Mouse (Mus musculus): Measurements from ENCODE around the gene Rapgef1. TPM values are rescaled to one million over a fixed set of nuclear protein-coding genes. Genes with fewer than 3 reads are reported as not detected.
"Not testable (repeated sequence)": the region's sequence is repeated elsewhere in the genome, so short reads cannot be mapped to it uniquely, and the experiment has no call there.

The Rapgef1 gene
- total RNA-seq, 1 experiment: 48.5 TPM

GRCm38 (mm10) chr2:29773323-29773722 lies 153.8 kb downstream of the Rapgef1 start:
- H3K36me3 ChIP-seq (ENCODE audit: control insufficient read depth, insufficient read depth, low read length, poor library complexity, severe bottlenecking): peaks cover 17% of the 10 kb centered on the region
- in situ Hi-C loops (cut with MboI; ENCODE audit: low sequenced_read_pairs in 2 of 2, unreplicated experiment in 2 of 2): no loop called here
- TF ChIP-seq HCFC1 (IDR thresholded peaks at IDR 0.05; ENCODE audit: borderline replicate concordance, insufficient read depth, low read length) (no peak), ZNF384 (IDR thresholded peaks at IDR 0.05; ENCODE audit: low read depth, low read length) (no peak), CHD2 (IDR thresholded peaks at IDR 0.05; ENCODE audit: low read depth, low read length) (no peak), MAFK (IDR thresholded peaks at IDR 0.05; ENCODE audit: insufficient read depth, low read depth, low read length) (no peak), ZC3H11A (IDR thresholded peaks at IDR 0.05; ENCODE audit: borderline replicate concordance, low read depth, low read length) (no peak)
- peaks cover 0 to 8% of the 10 kb centered on the region in 2 experiments; a peak in 1 of 4 replicates for H3K4me1 ChIP-seq (ENCODE audit: control insufficient read depth in 2 of 2, insufficient read depth in 2 of 2, low read length in 2 of 2, poor library complexity in 1 of 2)
- no peak overlapping the region for H3K9ac ChIP-seq (ENCODE audit: insufficient read depth, low read depth, low read length, poor library complexity, severe bottlenecking)
- no peak for DNase-seq (ENCODE audit: low read depth, low spot score)
- H3K27ac ChIP-seq (ENCODE audit: insufficient read depth, low read depth, low read length, poor library complexity, severe bottlenecking): no peak overlapping the region
- H3K9me3 ChIP-seq (ENCODE audit: control insufficient read depth, insufficient read depth, low read depth, low read length): no peaks in the 10 kb centered on the region
- no peak overlapping the region for H3K4me3 ChIP-seq (ENCODE audit: insufficient read depth in 1 of 2, low read depth in 1 of 2, low read length in 2 of 2, poor library complexity in 1 of 2, severe bottlenecking in 1 of 2)

GRCm38 (mm10) chr2:29781256-29781655 lies 161.7 kb downstream of the Rapgef1 start:
- H3K9ac ChIP-seq (ENCODE audit: insufficient read depth, low read depth, low read length, poor library complexity, severe bottlenecking); H3K27ac ChIP-seq (ENCODE audit: insufficient read depth, low read depth, low read length, poor library complexity, severe bottlenecking); H3K4me3 ChIP-seq (ENCODE audit: insufficient read depth in 1 of 2, low read depth in 1 of 2, low read length in 2 of 2, poor library complexity in 1 of 2, severe bottlenecking in 1 of 2); H3K4me1 ChIP-seq (ENCODE audit: control insufficient read depth in 2 of 2, insufficient read depth in 2 of 2, low read length in 2 of 2, poor library complexity in 1 of 2); in situ Hi-C loops (cut with MboI; ENCODE audit: low sequenced_read_pairs in 2 of 2, unreplicated experiment in 2 of 2); H3K9me3 ChIP-seq (ENCODE audit: control insufficient read depth, insufficient read depth, low read depth, low read length); DNase-seq (ENCODE audit: low read depth, low spot score): not testable (repeated sequence)
- peaks cover 74% of the 10 kb centered on the region for H3K36me3 ChIP-seq (ENCODE audit: control insufficient read depth, insufficient read depth, low read length, poor library complexity, severe bottlenecking)
- peak; percentile 66 for TF ChIP-seq ZNF384 (IDR thresholded peaks at IDR 0.05; ENCODE audit: low read depth, low read length)

- Histone ChIP-seq H3K9ac (ENCODE audit: insufficient read depth, low read depth, low read length, poor library complexity, severe bottlenecking) (no peak overlapping the region), H3K4me3 (ENCODE audit: insufficient read depth in 1 of 2, low read depth in 1 of 2, low read length in 2 of 2, poor library complexity in 1 of 2, severe bottlenecking in 1 of 2) (no peak overlapping the region), H3K4me1 (ENCODE audit: control insufficient read depth in 2 of 2, insufficient read depth in 2 of 2, low read length in 2 of 2, poor library complexity in 1 of 2) (peaks cover 0 to 4% of the 10 kb centered on the region in 2 experiments; a peak in 1 of 4 replicates), H3K27ac (ENCODE audit: insufficient read depth, low read depth, low read length, poor library complexity, severe bottlenecking) (no peak overlapping the region), H3K36me3 (ENCODE audit: control insufficient read depth, insufficient read depth, low read length, poor library complexity, severe bottlenecking) (peaks cover 51% of the 10 kb centered on the region), H3K9me3 (ENCODE audit: control insufficient read depth, insufficient read depth, low read depth, low read length) (no peaks in the 10 kb centered on the region)
- TF ChIP-seq ZNF384 (IDR thresholded peaks at IDR 0.05; ENCODE audit: low read depth, low read length) (no peak), CHD2 (IDR thresholded peaks at IDR 0.05; ENCODE audit: low read depth, low read length) (no peak), ZC3H11A (IDR thresholded peaks at IDR 0.05; ENCODE audit: borderline replicate concordance, low read depth, low read length) (no peak), HCFC1 (IDR thresholded peaks at IDR 0.05; ENCODE audit: borderline replicate concordance, insufficient read depth, low read length) (no peak), MAFK (IDR thresholded peaks at IDR 0.05; ENCODE audit: insufficient read depth, low read depth, low read length) (no peak)
- DNase-seq (ENCODE audit: low read depth, low spot score): no peak
- in situ Hi-C loops (cut with MboI; ENCODE audit: low sequenced_read_pairs in 2 of 2, unreplicated experiment in 2 of 2): no loop called here
Observed at GRCm38 (mm10) chr2:29784290-29784689, 164.8 kb downstream of the Rapgef1 start.

- peak; percentile 96 for DNase-seq (ENCODE audit: low read depth, low spot score)
- in situ Hi-C loops (cut with MboI; ENCODE audit: low sequenced_read_pairs in 2 of 2, unreplicated experiment in 2 of 2): no loop called here
- peak within 1 kb of the TSS; percentile 87 to 100 for H3K4me3 ChIP-seq (ENCODE audit: insufficient read depth in 1 of 2, low read depth in 1 of 2, low read length in 2 of 2, poor library complexity in 1 of 2, severe bottlenecking in 1 of 2)
- H3K9me3 ChIP-seq (ENCODE audit: control insufficient read depth, insufficient read depth, low read depth, low read length): no peaks in the 10 kb centered on the region
- H3K9ac ChIP-seq (ENCODE audit: insufficient read depth, low read depth, low read length, poor library complexity, severe bottlenecking): peak within 1 kb of the TSS; percentile 91
- peaks cover 42% of the 10 kb centered on the region for H3K36me3 ChIP-seq (ENCODE audit: control insufficient read depth, insufficient read depth, low read length, poor library complexity, severe bottlenecking)
- H3K4me1 ChIP-seq (ENCODE audit: control insufficient read depth in 2 of 2, insufficient read depth in 2 of 2, low read length in 2 of 2, poor library complexity in 1 of 2): peaks cover 0 to 4% of the 10 kb centered on the region in 2 experiments; a peak in 1 of 4 replicates
- peak within 1 kb of the TSS; percentile 63 for H3K27ac ChIP-seq (ENCODE audit: insufficient read depth, low read depth, low read length, poor library complexity, severe bottlenecking)
- TF ChIP-seq HCFC1 (IDR thresholded peaks at IDR 0.05; ENCODE audit: borderline replicate concordance, insufficient read depth, low read length): peak; percentile 87
- TF ChIP-seq CHD2 (IDR thresholded peaks at IDR 0.05; ENCODE audit: low read depth, low read length): peak; percentile 66
- no peak for TF ChIP-seq MAFK (IDR thresholded peaks at IDR 0.05; ENCODE audit: insufficient read depth, low read depth, low read length)
- no peak for TF ChIP-seq ZC3H11A (IDR thresholded peaks at IDR 0.05; ENCODE audit: borderline replicate concordance, low read depth, low read length)
- peak; percentile 90 for TF ChIP-seq ZNF384 (IDR thresholded peaks at IDR 0.05; ENCODE audit: low read depth, low read length)
Observed at GRCm38 (mm10) chr2:29787104-29787917, 167.8 kb downstream of the Rapgef1 start, which contains the start of gene Coq4. Coq4 (plus strand) TSS chr2:29787493.

Data from ES-E14 (cell line).